In the genomic region with DNA sequence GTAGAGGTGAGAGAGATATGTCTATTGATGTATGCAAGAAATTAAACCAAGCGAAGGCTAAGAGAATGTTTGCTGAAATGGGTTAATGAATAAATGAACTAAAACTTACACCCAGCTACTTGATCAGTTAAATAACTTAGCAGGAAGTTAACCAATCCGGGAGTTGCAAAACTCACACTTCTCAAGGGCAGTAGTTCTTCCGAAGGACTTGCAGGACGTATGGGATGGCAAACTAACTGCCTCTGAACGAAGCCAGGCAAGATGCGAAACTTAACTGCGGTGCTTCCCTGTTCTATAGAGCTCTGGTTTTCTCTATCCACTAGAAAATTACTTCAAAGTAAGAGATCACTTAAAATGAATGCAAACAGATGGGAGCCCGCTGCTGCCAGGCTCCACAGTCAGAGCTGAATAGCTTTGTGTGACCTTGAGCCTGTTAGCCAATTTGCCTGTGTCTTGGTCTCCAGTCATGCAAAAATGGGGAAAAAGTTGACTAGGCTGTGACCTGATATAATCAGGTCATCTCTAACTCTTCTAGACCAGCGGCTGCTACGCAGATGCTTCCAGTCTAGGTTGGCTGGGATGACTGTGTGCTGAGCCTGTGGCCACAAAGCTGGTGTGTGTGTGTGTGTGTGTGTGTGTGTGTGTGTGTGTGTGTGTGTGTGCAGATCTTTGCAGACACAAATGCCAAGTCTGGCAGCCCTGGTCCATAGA, we compare ENCODE assay signal across 21 mouse cellular contexts. TPM values are rescaled to one million over a fixed set of nuclear protein-coding genes. Genes with fewer than 3 reads are reported as not detected.
DNase-seq lines count a peak whose midpoint lies in the region; ATAC-seq and TF ChIP-seq lines count a peak whose summit lies in the region.
"Had no signal": no experiment of that assay in that cellular context is flagged by ENCODE, and none has a peak within 500 bp of the region (broad histone marks: within the 10 kb centered on the region; RNA-seq: fewer than 3 reads in every experiment).

No protein-coding gene starts in this region.

- no peak overlapping the region for H3K27ac ChIP-seq in lung, postnatal 0 days (ENCODE audit: low read length)
- H3K27ac ChIP-seq: embryonic facial prominence, embryonic 15.5 days; forebrain, embryonic 12.5 days; gastrocnemius, adult 2 months; liver, embryonic 14.5 days; neural tube, embryonic 12.5 days had no signal

- H3K4me2 ChIP-seq in lung, postnatal 0 days (replicated peaks; ENCODE audit: low read depth, low read length), result no peak overlapping the region
- H3K4me2 ChIP-seq: embryonic facial prominence, embryonic 15.5 days; forebrain, embryonic 12.5 days; neural tube, embryonic 12.5 days had no signal

- H3K36me3 ChIP-seq in lung, postnatal 0 days (ENCODE audit: insufficient read depth, low read length), result no peaks in the 10 kb centered on the region
- H3K36me3 ChIP-seq: embryonic facial prominence, embryonic 15.5 days; forebrain, embryonic 12.5 days; neural tube, embryonic 12.5 days had no signal

- no peaks in the 10 kb centered on the region for H3K4me1 ChIP-seq in lung, postnatal 0 days (ENCODE audit: insufficient read depth, low read depth, low read length)
- H3K4me1 ChIP-seq: embryonic facial prominence, embryonic 15.5 days; forebrain, embryonic 12.5 days; neural tube, embryonic 12.5 days had no signal

- DNase-seq in adrenal gland, postnatal 14 days, result peak; percentile 32
- DNase-seq in adrenal gland, adult 18-20 months (ENCODE audit: low spot score in 2 of 2), result no peak
- peak; percentile 23 for DNase-seq in lung, postnatal 0 days (ENCODE audit: low spot score)
- DNase-seq in lung, adult 18-20 months, result no peak
- peak; percentile 54 to 71 for DNase-seq in kidney, adult 8-10 months
- peak; percentile 23 for DNase-seq in retina, embryonic 14.5 days (ENCODE audit: low spot score)
- no peak for DNase-seq in MN1 (ENCODE audit: low spot score)
- DNase-seq in heart, postnatal 25 days (ENCODE audit: low spot score), result no peak
- DNase-seq: adrenal gland, adult 8-10 months; gastrocnemius, adult 2 months; heart, postnatal 14 days; midbrain, embryonic 14.5 days; right cerebral cortex, postnatal 4 days had no signal

- H3K4me3 ChIP-seq in lung, postnatal 0 days (ENCODE audit: low read depth, low read length), result no peak overlapping the region
- H3K4me3 ChIP-seq: embryonic facial prominence, embryonic 15.5 days; forebrain, embryonic 12.5 days; gastrocnemius, adult 2 months; neural tube, embryonic 12.5 days had no signal

- 45% methylated on average over 10 of the region's 10 CpGs for WGBS in lung, postnatal 0 days

- ATAC-seq in lung, postnatal 0 days, result peak; percentile 25; the same call in 1 of the 2 replicates

- no peaks in the 10 kb centered on the region for H3K9me3 ChIP-seq in lung, postnatal 0 days (ENCODE audit: low read length)
- H3K9me3 ChIP-seq: embryonic facial prominence, embryonic 15.5 days had no signal

- no peak for TF ChIP-seq CTCF in lung, postnatal 0 days (IDR thresholded peaks at IDR 0.05)

- H3K27me3 ChIP-seq in lung, postnatal 0 days (replicated peaks; ENCODE audit: insufficient read depth, low read length), result no peaks in the 10 kb centered on the region
- H3K27me3 ChIP-seq: embryonic facial prominence, embryonic 15.5 days; forebrain, embryonic 12.5 days; neural tube, embryonic 12.5 days had no signal

- H3K9ac ChIP-seq in lung, postnatal 0 days (replicated peaks; ENCODE audit: low read depth), result no peak overlapping the region
- H3K9ac ChIP-seq: embryonic facial prominence, embryonic 15.5 days; forebrain, embryonic 12.5 days; liver, embryonic 14.5 days; neural tube, embryonic 12.5 days had no signal

- no peak for TF ChIP-seq EP300 in lung, postnatal 0 days (IDR thresholded peaks at IDR 0.05)

- intact Hi-C loops in heart, postnatal 25 days (cut with DNase I), result no loop called here

RNA-seq across cellular contexts. Expression of gene Slc22a13, which starts 9.6 kb away (rescaled TPM):
- total RNA-seq in adrenal gland, postnatal 14 days (2021), result not detected in 2 replicates
- not detected for total RNA-seq in adrenal gland, adult 18-20 months (2021)
- polyA plus RNA-seq in lung, postnatal 0 days (2015; fragmentation: Nextera tagmentation; extraction: Ambion mirVana), result not detected in 2 replicates
- not detected for total RNA-seq in heart, postnatal 25 days (2021)
- total RNA-seq: adrenal gland, adult 8-10 months; gastrocnemius, adult 2 months; heart, postnatal 14 days; left cerebral cortex, adult 18-20 months had no signal
- polyA plus RNA-seq: cortical plate, adult 2 months; embryonic facial prominence, embryonic 15.5 days; forebrain, embryonic 12.5 days; limb, embryonic 11.5 days; neural tube, embryonic 12.5 days had no signal

RNA-seq across cellular contexts. Expression of gene Gm47289, which starts 40.3 kb away (rescaled TPM):
- total RNA-seq in adrenal gland, postnatal 14 days (2021), result not detected in 2 replicates
- total RNA-seq in adrenal gland, adult 18-20 months (2021), result not detected
- not detected in 2 replicates for polyA plus RNA-seq in lung, postnatal 0 days (2015; fragmentation: Nextera tagmentation; extraction: Ambion mirVana)
- total RNA-seq in heart, postnatal 25 days (2021), result not detected
- total RNA-seq: adrenal gland, adult 8-10 months; gastrocnemius, adult 2 months; heart, postnatal 14 days; left cerebral cortex, adult 18-20 months had no signal
- polyA plus RNA-seq: cortical plate, adult 2 months; embryonic facial prominence, embryonic 15.5 days; forebrain, embryonic 12.5 days; large intestine, adult 2 months; limb, embryonic 11.5 days; liver, embryonic 14.5 days; midbrain, embryonic 14.5 days; neural tube, embryonic 12.5 days had no signal

RNA-seq across cellular contexts. Expression of gene Acaa1b, which starts 42.4 kb away (rescaled TPM):
- total RNA-seq in adrenal gland, postnatal 14 days (2021), result 16.6 and 62.6 TPM in 2 replicates
- 10 to 100 TPM; 18.4 to 21.4 TPM for total RNA-seq in adrenal gland, adult 18-20 months (2021)
- polyA plus RNA-seq in lung, postnatal 0 days (2015; fragmentation: Nextera tagmentation; extraction: Ambion mirVana), result 5.8 and 7.0 TPM in 2 replicates
- total RNA-seq in heart, postnatal 25 days (2021), result 1 to 10 TPM; 1.7 to 1.8 TPM

Comparison
In these comparisons a context has a peak if more than half of its experiments do, and no peak if none do; other contexts are left out.
1. DNase-seq: peak in adrenal gland, postnatal 14 days (single experiment), lung, postnatal 0 days (single experiment), kidney, adult 8-10 months (2 of 2) and retina, embryonic 14.5 days (single experiment); none in adrenal gland, adult 18-20 months (0 of 2), lung, adult 18-20 months (0 of 2), MN1 (single experiment) and heart, postnatal 25 days (single experiment).